Mouse (Mus musculus) CH12.LX (cell line): ENCODE results near the gene Fbxo3.

ENCODE experiments used
- CTCF ChIP-seq, 2 experiments: IDR thresholded peaks in 1 of 2; conservative IDR thresholded peaks in 1 of 2; 2 replicates each; pipeline ENCODE4 v1.5.1; 2011 to 2012; ENCODE audit warnings: low read depth in 2 of 2, low read length in 2 of 2, improper control_type of control experiment in 1 of 2, inconsistent platforms in 1 of 2, mild to moderate bottlenecking in 1 of 2, moderate library complexity in 1 of 2
- ELF1 ChIP-seq: IDR thresholded peaks from 2 replicates; pipeline ENCODE4 v1.6.1; 2014; ENCODE audit warnings: low read depth, mild to moderate bottlenecking, inconsistent platforms, low read length, improper control_type of control experiment
- ETS1 ChIP-seq: conservative IDR thresholded peaks from 2 replicates; pipeline ENCODE4 v1.6.1; 2012; ENCODE audit warnings: low read depth, mild to moderate bottlenecking, inconsistent platforms, low read length, improper control_type of control experiment, moderate library complexity
- MAFK ChIP-seq: IDR thresholded peaks from 2 replicates; pipeline ENCODE4 v1.6.1; 2011; ENCODE audit warnings: low read length, improper control_type of control experiment; ENCODE audit not compliant: insufficient replicate concordance
- NELFE ChIP-seq: IDR thresholded peaks from 2 replicates; pipeline ENCODE4 v1.6.1; 2011; ENCODE audit warnings: low read depth, low read length, improper control_type of control experiment
- NRF1 ChIP-seq: IDR thresholded peaks from 2 replicates; pipeline ENCODE4 v1.6.1; 2014; ENCODE audit warnings: low read depth, mild to moderate bottlenecking, inconsistent platforms, low read length, improper control_type of control experiment, moderate library complexity
- POLR2A ChIP-seq: IDR thresholded peaks from 2 replicates; pipeline ENCODE4 v1.6.1; 2011; ENCODE audit warnings: low read depth, mild to moderate bottlenecking, improper control_type of control experiment, low read length
- POLR2AphosphoS2 ChIP-seq: IDR thresholded peaks from 2 replicates; pipeline ENCODE4 v1.6.1; 2011; ENCODE audit warnings: low read depth, low read length, improper control_type of control experiment
- SMC3 ChIP-seq: IDR thresholded peaks from 2 replicates; pipeline ENCODE4 v1.6.1; 2011; ENCODE audit warnings: low read depth, low read length, improper control_type of control experiment
- TBP ChIP-seq: conservative IDR thresholded peaks from 2 replicates; pipeline ENCODE4 v1.6.1; 2011; ENCODE audit warnings: low read depth, low read length, improper control_type of control experiment
- USF1 ChIP-seq: IDR thresholded peaks from 2 replicates; pipeline ENCODE4 v1.6.1; 2014; ENCODE audit warnings: low read depth, mild to moderate bottlenecking, inconsistent platforms, low read length, improper control_type of control experiment

GRCm38 (mm10) chr2:104044479-104045080 lies 17.1 kb downstream of the Fbxo3 start:
- TF ChIP-seq NELFE (no peak), CTCF (conservative IDR thresholded peaks at IDR 0.05 in 1 of 2, IDR thresholded peaks at IDR 0.05 in 1 of 2; ENCODE audit: low read depth in 2 of 2, low read length in 2 of 2) (no peak), MAFK (no peak), POLR2A (no peak), TBP (no peak), USF1 (no peak), NRF1 (no peak), POLR2AphosphoS2 (no peak), ELF1 (no peak), ETS1 (no peak), SMC3 (no peak)
